Mouse (Mus musculus) liver, embryonic 14.5 days (tissue): Measurements from ENCODE around the gene Cep350. TPM values are rescaled to one million over a fixed set of nuclear protein-coding genes. Genes with fewer than 3 reads are reported as not detected.

Source experiments
- ATAC-seq: fragments of 200-750 bp; cut with Nextera tagmentation; 2 replicates; pipeline ENCODE4 v1.8.0; 2017; ENCODE audit warnings: moderate number of reproducible peaks, mild to moderate bottlenecking, moderate library complexity; ENCODE audit not compliant: insufficient read depth
- DNase-seq, 3 experiments: peaks; one replicate each; pipeline ENCODE4 v3.0.0-alpha.2; 2012 to 2013; ENCODE audit warnings: low read depth in 3 of 3, low spot score in 3 of 3
- H3K27ac ChIP-seq: fragments of 300-500 bp; sonication (generic); 2 replicates; pipeline ENCODE4 v1.5.1; 2014; ENCODE audit warnings: moderate library complexity, mild to moderate bottlenecking, control low read depth, inconsistent platforms
- H3K27me3 ChIP-seq: fragments of 300-500 bp; sonication (generic); 2 replicates; pipeline ENCODE4 v1.6.1; 2014; ENCODE audit warnings: mild to moderate bottlenecking, low read length, moderate library complexity; ENCODE audit not compliant: control insufficient read depth, insufficient read depth
- H3K36me3 ChIP-seq: fragments of 300-500 bp; sonication (generic); replicated peaks from 2 replicates; pipeline ENCODE4 v1.6.1; 2014; ENCODE audit warnings: low read depth; ENCODE audit not compliant: control insufficient read depth, insufficient read depth
- H3K4me1 ChIP-seq, 2 experiments: fragments of 200-500 bp in 1 of 2; fragments of 300-500 bp in 1 of 2; sonication (generic) in 1 of 2; replicated peaks; 2 replicates each; pipeline ENCODE4 v1.6.1; 2012 to 2014; ENCODE audit warnings: antibody characterized with exemption in 1 of 2, inconsistent platforms in 1 of 2, low read length in 1 of 2; ENCODE audit not compliant: control insufficient read depth in 2 of 2, insufficient read depth in 2 of 2
- H3K4me2 ChIP-seq: fragments of 300-500 bp; sonication (generic); 2 replicates; pipeline ENCODE4 v1.6.1; 2014; ENCODE audit warnings: low read depth, mild to moderate bottlenecking, control low read depth, moderate library complexity
- H3K4me3 ChIP-seq, 2 experiments: fragments of 200-500 bp in 1 of 2; fragments of 300-500 bp in 1 of 2; sonication (generic) in 1 of 2; 2 replicates each; pipeline ENCODE4 v1.5.1; 2012 to 2014; ENCODE audit warnings: low read depth in 2 of 2, low read length in 2 of 2, mild to moderate bottlenecking in 2 of 2, control low read depth in 1 of 2, inconsistent platforms in 1 of 2, moderate library complexity in 1 of 2; ENCODE audit not compliant: insufficient read depth in 1 of 2
- H3K9ac ChIP-seq: fragments of 300-500 bp; sonication (generic); replicated peaks from 2 replicates; pipeline ENCODE4 v1.6.1; 2014; ENCODE audit warnings: mild to moderate bottlenecking, control low read depth, moderate library complexity
- H3K9me3 ChIP-seq: fragments of 300-500 bp; sonication (generic); 2 replicates; pipeline ENCODE4 v1.6.1; 2016; ENCODE audit warnings: low read length, mixed read lengths; ENCODE audit not compliant: control insufficient read depth
- CTCF ChIP-seq: IDR thresholded peaks from 2 replicates; pipeline ENCODE4 v1.5.1; 2016; ENCODE audit warnings: antibody characterized with exemption, low read depth, control low read depth
- EP300 ChIP-seq: IDR thresholded peaks from 2 replicates; pipeline ENCODE4 v1.6.1; 2016; ENCODE audit warnings: antibody characterized with exemption, low read depth
- WGBS: fragments of 180-500 bp; shearing (Covaris S2); extraction: QIAGEN DNeasy Blood & Tissue Kit; methylation state at CpG from one replicate; pipeline ENCODE4 v1.1.7; 2014; ENCODE audit not compliant: insufficient replicate concordance; 5-methylcytosine and 5-hydroxymethylcytosine counted together
- polyA plus RNA-seq, 2 experiments: library from polyadenylated mRNA; depleted of rRNA in 1 of 2; stranded (reverse) in 1 of 2; unstranded in 1 of 2; fragments of >200 nt; fragmentation: Nextera tagmentation in 1 of 2; extraction: Ambion mirVana in 1 of 2; gene quantifications; 2 replicates each; pipeline versions ENCODE4 v1.2.1 to v1.2.3; 2012 to 2014

Gene Cep350
- polyA plus RNA-seq, 2 experiments: 3.5 to 4.2 TPM

- DNase-seq: peak in 2 of 3 experiments; percentile 25 to 29
- ATAC-seq: peak; percentile 45
- TF ChIP-seq CTCF (no peak), EP300 (no peak)
Observed at GRCm38 (mm10) chr1:155811995-155812580, 161.0 kb downstream of the Cep350 start.

GRCm38 (mm10) chr1:155810616-155811015 lies 162.4 kb downstream of the Cep350 start:
- H3K27me3 ChIP-seq: no peaks in the 10 kb centered on the region
- H3K9ac ChIP-seq: no peak overlapping the region
- peak overlapping the region; percentile 14 for H3K4me2 ChIP-seq
- no peak for DNase-seq
- H3K36me3 ChIP-seq: no peaks in the 10 kb centered on the region
- no peaks in the 10 kb centered on the region for H3K9me3 ChIP-seq
- H3K4me1 ChIP-seq: peaks cover 7 to 35% of the 10 kb centered on the region in 2 experiments; a peak in 3 of 4 replicates
- ATAC-seq: no peak
- whole genome bisulfite sequencing: 59% methylated on average over 7 of the region's 7 CpGs
- no peak for TF ChIP-seq EP300
- no peak for TF ChIP-seq CTCF
- H3K27ac ChIP-seq: no peak overlapping the region
- H3K4me3 ChIP-seq: no peak overlapping the region

More at GRCm38 (mm10) chr1:155811995-155812580, 161.0 kb downstream of the Cep350 start:
- H3K27me3 ChIP-seq: no peaks in the 10 kb centered on the region
- peak overlapping the region; percentile 83 for H3K4me2 ChIP-seq
- H3K9me3 ChIP-seq: no peaks in the 10 kb centered on the region
- H3K36me3 ChIP-seq: no peaks in the 10 kb centered on the region
- H3K27ac ChIP-seq: peak overlapping the region; percentile 69
- 2% methylated on average over 22 of the region's 22 CpGs for WGBS
- peaks cover 7 to 33% of the 10 kb centered on the region in 2 experiments; a peak in 3 of 4 replicates for H3K4me1 ChIP-seq
- peak overlapping the region; percentile 85 for H3K9ac ChIP-seq
- H3K4me3 ChIP-seq: peak overlapping the region; percentile 66 to 93

GRCm38 (mm10) chr1:155809706-155810442 lies 163.2 kb downstream of the Cep350 start:
- 51% methylated on average over 10 of the region's 10 CpGs for WGBS

GRCm38 (mm10) chr1:155808261-155808660 lies 164.8 kb downstream of the Cep350 start:
- peaks cover 1 to 24% of the 10 kb centered on the region in 2 experiments; a peak in 3 of 4 replicates for H3K4me1 ChIP-seq
- H3K36me3 ChIP-seq: no peaks in the 10 kb centered on the region
- no peak overlapping the region for H3K4me2 ChIP-seq
- WGBS: 86% methylated on average over 4 of the region's 4 CpGs
- DNase-seq (no peak), ATAC-seq (no peak)
- H3K9ac ChIP-seq: no peak overlapping the region
- TF ChIP-seq EP300 (no peak), CTCF (no peak)
- H3K4me3 ChIP-seq: no peak overlapping the region
- no peaks in the 10 kb centered on the region for H3K9me3 ChIP-seq
- no peaks in the 10 kb centered on the region for H3K27me3 ChIP-seq
- no peak overlapping the region for H3K27ac ChIP-seq

More at GRCm38 (mm10) chr1:155809706-155810442, 163.2 kb downstream of the Cep350 start:
- Histone ChIP-seq H3K36me3 (no peaks in the 10 kb centered on the region), H3K4me3 (no peak overlapping the region), H3K27ac (no peak overlapping the region), H3K27me3 (no peaks in the 10 kb centered on the region), H3K4me1 (peaks cover 7 to 35% of the 10 kb centered on the region in 2 experiments; a peak in 3 of 4 replicates), H3K9me3 (no peaks in the 10 kb centered on the region), H3K9ac (no peak overlapping the region), H3K4me2 (peak overlapping the region; percentile 14)
- no peak for DNase-seq
- no peak for ATAC-seq
- no peak for TF ChIP-seq EP300
- TF ChIP-seq CTCF: no peak

GRCm38 (mm10) chr1:155805607-155806006 lies 167.4 kb downstream of the Cep350 start:
- DNase-seq: no peak
- TF ChIP-seq EP300 (no peak), CTCF (no peak)
- H3K27me3 ChIP-seq: no peaks in the 10 kb centered on the region

More at GRCm38 (mm10) chr1:155805607-155806006, 167.4 kb downstream of the Cep350 start:
- Histone ChIP-seq H3K4me1 (peaks cover 0 to 15% of the 10 kb centered on the region in 2 experiments; a peak in 2 of 4 replicates), H3K4me3 (no peak overlapping the region), H3K9me3 (no peaks in the 10 kb centered on the region), H3K36me3 (no peaks in the 10 kb centered on the region; the same call in 1 of the 2 replicates), H3K9ac (no peak overlapping the region), H3K27ac (no peak overlapping the region), H3K4me2 (no peak overlapping the region)
- 55% methylated on average over 9 of the region's 9 CpGs for WGBS
- ATAC-seq: no peak
